Mouse (Mus musculus) liver, postnatal 0 days (tissue): ENCODE results near the gene Fam168a.

Experiments
- CTCF ChIP-seq: sonication (generic); IDR thresholded peaks from 2 replicates; pipeline ENCODE4 v1.5.1; 2016; ENCODE audit warnings: antibody characterized with exemption, low read depth
- EP300 ChIP-seq: IDR thresholded peaks from 2 replicates; pipeline ENCODE4 v1.6.1; 2016; ENCODE audit warnings: antibody characterized with exemption, low read depth, mild to moderate bottlenecking

- TF ChIP-seq CTCF, result no peak
- no peak for TF ChIP-seq EP300
These were observed 149.5 kb downstream of the Fam168a start for GRCm38 (mm10) chr7:100855795-100856573.
